Mouse (Mus musculus) adrenal gland, adult 2 months (tissue): Measurements from ENCODE around the gene Pde3b. TPM values are rescaled to one million over a fixed set of nuclear protein-coding genes. Genes with fewer than 3 reads are reported as not detected.
"Not testable (repeated sequence)": the region's sequence is repeated elsewhere in the genome, so short reads cannot be mapped to it uniquely, and the experiment has no call there.

ENCODE experiments used
- DNase-seq: peaks from one replicate; pipeline ENCODE4 v3.0.0; 2021
- polyA plus RNA-seq: library from polyadenylated mRNA; depleted of rRNA; stranded (reverse); fragments of >200 nt; gene quantifications from 2 replicates; pipeline ENCODE4 v1.2.3, GENCODE M21; 2012; rRNA removed
- total RNA-seq, 2 experiments: library from RNA; stranded (reverse); gene quantifications; 2 replicates each; pipeline ENCODE4 v1.2.3; 2021

Gene Pde3b
- total and polyA plus RNA-seq, 3 experiments: 9.4 to 74.0 (median 46.7) TPM

GRCm38 (mm10) chr7:114479779-114480178 is 64.7 kb downstream of the Pde3b start:
- DNase-seq: no peak

DNA sequence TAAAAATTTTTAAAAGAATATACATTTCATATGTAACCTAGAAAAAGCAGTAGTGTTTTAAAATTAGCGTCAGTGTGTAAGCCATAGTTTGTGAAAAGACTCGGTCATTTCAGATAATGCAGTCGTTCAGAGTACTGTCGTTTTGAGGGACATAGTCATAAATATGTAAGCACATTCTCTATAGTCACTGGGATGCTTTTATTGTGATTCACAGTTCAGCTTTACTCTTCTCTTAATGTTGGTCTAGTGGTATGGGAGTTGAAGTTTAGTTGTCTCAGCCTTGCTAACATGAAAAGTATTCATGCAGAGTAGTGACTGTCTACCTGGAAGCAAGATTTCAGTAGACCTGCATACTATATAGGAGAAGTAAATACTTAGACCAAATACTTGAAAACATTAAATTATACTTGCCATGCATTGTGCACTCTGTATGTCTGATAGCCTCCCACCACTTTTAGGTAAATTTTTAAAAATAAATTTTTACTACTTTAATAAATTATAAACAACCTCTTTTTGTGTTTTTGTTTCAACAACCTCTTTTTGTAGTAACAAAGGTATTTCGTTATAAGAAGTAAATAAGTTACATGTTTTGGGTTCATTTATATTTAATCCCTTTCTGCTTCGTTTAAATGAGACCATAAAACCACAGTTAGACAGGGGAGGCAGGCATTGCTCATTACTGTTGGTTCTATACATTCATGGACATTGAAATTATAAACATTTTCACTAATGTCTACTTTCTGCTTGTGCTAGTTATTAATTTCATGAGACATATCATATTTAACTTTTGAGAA is 65.3 kb downstream of the Pde3b start:
- no peak for DNase-seq

DNA sequence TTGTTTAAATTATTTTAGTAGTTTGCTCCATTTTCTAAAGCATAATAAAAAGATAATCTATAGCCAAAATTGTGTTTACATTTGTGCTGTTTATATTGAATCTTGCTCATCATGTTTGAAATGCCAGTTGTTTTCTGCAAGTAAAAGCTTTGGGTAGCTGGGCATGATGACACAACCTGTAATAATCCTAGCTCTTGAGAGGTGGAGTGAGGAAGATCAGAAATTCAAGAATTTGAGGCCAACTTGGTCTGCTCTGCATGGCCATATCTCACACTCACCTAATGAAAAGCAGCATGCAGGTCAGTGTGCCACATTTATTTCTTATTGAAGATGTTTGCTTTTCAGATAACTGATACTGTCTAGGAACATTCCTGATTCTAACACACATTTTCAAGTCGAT is 65.9 kb downstream of the Pde3b start:
- no peak for DNase-seq

GRCm38 (mm10) chr7:114481429-114481931 is 66.4 kb downstream of the Pde3b start:
- DNase-seq: no peak

DNA sequence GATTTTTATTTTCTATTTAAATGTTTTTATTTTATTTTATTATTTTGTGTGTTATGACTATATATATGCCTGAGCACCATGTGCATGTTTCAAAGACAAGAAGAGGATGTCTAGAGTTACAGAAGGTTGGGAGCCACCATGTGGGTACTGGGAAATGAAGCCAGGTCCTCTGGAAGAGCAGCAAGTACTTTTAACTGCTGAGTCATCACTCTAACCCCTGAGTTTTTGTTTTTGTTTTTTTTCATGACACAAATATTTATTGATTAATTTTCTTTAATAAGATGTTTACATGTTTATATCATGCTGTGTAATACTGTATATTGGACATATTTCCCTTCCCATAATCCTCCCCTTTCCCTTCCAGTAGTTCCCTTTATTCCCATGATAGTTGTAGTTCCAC is 77.5 kb downstream of the Pde3b start:
- DNase-seq: no peak

DNA sequence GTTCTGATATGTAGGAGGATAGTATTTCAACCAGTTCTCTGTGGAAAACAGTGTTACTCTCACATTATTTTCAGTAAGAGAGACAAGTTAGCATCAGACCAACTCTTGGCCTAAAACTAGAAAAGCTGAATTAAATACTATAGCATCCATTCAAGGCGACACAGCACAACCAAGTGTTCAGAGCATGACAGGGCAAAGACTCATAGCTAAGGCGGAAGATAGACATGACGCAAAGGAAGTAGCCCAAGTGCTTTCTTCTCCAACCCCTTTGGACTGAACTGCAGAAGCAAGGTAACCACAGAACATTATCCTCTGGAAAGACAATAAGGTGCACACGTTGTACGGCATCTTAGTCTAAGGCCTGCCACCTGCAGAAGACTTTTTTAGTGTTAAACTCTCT is 79.0 kb downstream of the Pde3b start:
- no peak for DNase-seq

- DNase-seq: no peak
Measured at GRCm38 (mm10) chr7:114499293-114499692, 84.2 kb downstream of the Pde3b start.

- DNase-seq: no peak
Measured at GRCm38 (mm10) chr7:114508879-114509278, 93.8 kb downstream of the Pde3b start.

DNA sequence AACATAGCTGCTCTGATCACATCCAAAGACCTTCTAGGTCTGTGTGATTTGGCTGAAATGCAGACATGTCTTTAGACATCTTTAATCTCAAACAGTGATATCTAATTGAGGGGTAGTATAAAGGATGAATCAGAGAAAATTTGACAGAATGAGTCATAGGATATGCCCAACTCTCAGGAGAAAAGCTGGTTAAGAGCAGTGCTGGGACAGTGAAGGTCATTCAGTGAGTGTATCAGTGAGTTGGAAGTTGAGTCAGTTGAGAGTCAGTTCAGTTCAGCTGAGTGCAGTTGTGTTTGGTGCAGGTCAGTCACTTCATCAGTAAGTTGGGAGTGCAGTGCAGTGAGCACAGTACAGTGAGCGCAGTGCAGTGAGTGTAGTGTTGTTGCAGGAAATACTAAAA is 105.0 kb downstream of the Pde3b start:
- peak; percentile 45 for DNase-seq

DNA sequence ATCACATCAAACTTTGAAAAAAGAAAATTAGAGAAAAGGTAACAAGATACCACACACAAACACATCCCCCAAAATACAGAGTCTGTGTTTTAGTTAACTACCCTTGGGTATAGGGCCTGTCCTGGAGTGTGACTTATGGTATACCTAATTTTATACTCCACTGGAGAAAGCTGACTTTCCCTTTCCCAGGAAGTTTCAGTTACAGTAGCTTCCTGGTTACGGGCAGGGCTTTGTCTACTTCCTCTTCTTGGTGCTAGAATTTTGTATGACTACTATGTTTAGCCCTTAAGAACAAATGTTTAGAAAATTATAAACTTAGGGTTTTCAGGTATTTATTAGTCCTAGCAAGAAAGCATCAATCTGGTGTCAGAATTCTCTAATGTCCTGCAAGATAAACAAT is 111.2 kb downstream of the Pde3b start:
- DNase-seq: no peak

- no peak for DNase-seq
Measured at GRCm38 (mm10) chr7:114536179-114536578, 121.1 kb downstream of the Pde3b start.

- DNase-seq: peak; percentile 94
Measured at GRCm38 (mm10) chr7:114562531-114563241, 147.6 kb downstream of the Pde3b start, which contains the start of gene Cyp2r1. TSS of gene Cyp2r1 (minus strand) at chr7:114562972.

DNA sequence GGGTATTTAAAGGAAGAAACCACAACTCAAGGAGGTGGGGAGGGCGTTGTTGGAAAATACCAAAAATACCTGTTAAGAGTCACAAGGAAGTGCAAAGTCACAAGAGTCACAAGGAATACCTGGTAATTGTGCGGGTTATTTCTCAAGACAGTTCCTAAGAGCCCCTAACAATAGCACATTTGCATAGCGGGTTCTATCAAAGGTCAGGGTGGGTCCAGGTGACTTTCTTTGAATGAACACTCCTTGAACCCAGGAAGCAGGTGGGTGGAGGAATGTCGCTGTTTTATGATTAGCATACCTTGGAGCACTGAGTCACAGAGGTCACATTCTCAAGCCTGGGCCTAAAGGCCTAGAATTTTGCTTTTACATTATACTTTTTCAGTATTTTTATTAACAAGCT is 158.8 kb downstream of the Pde3b start:
- DNase-seq: not testable (repeated sequence)

GRCm38 (mm10) chr7:114576931-114577330 is 161.8 kb downstream of the Pde3b start:
- no peak for DNase-seq

DNA sequence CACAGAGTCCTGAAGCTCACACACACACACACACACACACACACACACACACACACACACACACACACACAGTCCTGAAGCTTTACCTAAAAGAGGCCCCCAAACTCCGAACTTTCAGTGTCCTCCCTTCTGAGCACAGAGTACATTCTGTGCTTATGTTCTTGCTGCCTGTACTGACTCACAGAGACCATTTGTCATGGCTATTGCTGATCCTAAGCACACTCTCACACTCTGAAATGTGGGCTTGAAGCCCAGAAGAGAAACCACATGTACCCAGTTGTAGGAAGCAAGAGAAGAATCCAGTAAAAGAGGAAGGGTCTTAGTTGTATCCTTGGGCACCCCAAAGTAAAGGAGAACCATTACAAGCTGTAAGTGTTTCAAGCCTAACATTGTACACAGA is 162.6 kb downstream of the Pde3b start:
- peak; percentile 18 for DNase-seq

GRCm38 (mm10) chr7:114580426-114580825 is 165.3 kb downstream of the Pde3b start:
- DNase-seq: peak; percentile 37

DNA sequence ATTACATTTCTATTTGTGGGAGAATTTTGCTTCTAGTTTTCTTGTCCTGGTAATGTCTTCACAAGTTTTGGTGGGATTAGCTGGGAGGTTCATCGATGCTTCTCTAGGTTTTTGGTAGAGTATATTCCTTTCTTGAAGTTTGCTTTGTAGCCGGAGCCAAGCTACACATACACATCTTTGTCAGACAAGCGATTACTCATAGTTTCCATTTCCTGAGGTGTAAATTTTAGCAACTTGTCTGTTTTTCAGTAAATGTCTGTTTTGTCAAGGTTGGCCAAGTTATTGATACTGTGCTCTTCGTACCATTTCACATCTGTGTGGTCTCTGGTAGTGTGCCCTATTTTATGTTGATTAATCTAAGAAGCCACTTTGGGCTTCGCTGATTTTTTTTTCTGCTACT is 166.1 kb downstream of the Pde3b start:
- DNase-seq: no peak

GRCm38 (mm10) chr7:114582441-114582840 is 167.4 kb downstream of the Pde3b start:
- DNase-seq: no peak

Other genes starting within 250 kb of the Pde3b start
- 100 to 1,000 TPM; 110 to 120 TPM for gene Copb1, start 160.6 kb upstream of the Pde3b start, total RNA-seq
- 12.6 and 13.8 TPM in 2 replicates for gene Copb1, start 160.6 kb upstream of the Pde3b start, polyA plus RNA-seq
- 100 to 1,000 TPM; 159 to 179 TPM for gene Psma1, start 139.2 kb upstream of the Pde3b start, total RNA-seq
- gene Psma1, start 139.2 kb upstream of the Pde3b start, polyA plus RNA-seq: 26.2 and 30.9 TPM in 2 replicates
- 1 to 10 TPM in 1 of 2 experiments, under 1 TPM in 1; 0.66 to 1.4 TPM for gene Cyp2r1, start 147.7 kb downstream of the Pde3b start, total RNA-seq
- 8.9 and 9.3 TPM in 2 replicates for gene Cyp2r1, start 147.7 kb downstream of the Pde3b start, polyA plus RNA-seq
- 1 to 10 TPM in 1 of 2 experiments, not detected in 1; 1.2 TPM for gene Calca, start 221.1 kb downstream of the Pde3b start, total RNA-seq
- gene Calca, start 221.1 kb downstream of the Pde3b start, polyA plus RNA-seq: 0.13 and 0.55 TPM in 2 replicates